Mouse (Mus musculus): ENCODE data around the gene Pth1r. TPM values are rescaled to one million over a fixed set of nuclear protein-coding genes. Genes with fewer than 3 reads are reported as not detected.
A peak's percentile ranks its signal among the peaks of the same experiment; 100 is the strongest.

The Pth1r gene
- polyA plus RNA-seq, 1 experiment from 2014 or later: 10.5 TPM

DNA sequence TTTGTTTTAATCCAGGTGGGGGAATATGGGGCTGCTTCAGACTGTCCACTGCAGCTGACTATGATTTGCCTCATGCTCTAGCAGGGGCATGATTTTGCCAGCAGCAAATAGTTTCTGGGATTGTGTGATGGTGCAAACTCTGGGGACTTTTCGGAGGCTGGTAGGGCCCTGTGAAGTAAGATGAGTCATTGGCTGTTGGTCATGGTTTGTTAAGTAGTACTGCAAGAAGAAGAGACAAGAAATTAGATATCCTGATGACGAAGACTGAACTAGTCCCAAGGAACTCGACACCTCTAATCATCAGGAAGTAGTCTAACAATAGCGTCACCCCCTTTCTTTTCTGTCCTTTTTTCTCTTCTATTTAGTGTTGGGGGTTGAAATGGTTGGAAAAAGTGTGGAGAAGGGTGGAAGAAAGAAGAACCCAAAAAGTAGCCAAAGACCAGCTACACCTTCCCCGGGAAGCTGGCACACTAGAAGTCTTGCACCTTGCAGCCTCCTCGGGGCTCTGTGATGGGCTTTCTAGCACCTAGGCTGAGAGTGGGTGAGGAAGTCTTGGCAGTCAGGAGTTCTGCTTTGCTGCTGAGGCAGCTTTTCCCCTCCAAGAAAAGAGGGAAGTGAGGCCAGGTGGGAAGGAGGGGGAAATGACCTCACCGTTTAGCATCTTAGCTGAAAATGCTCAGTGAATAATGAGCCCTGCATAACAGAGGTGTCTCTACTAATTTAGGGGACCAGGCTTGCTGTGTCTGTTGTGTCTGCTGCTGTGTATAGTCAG is 66.0 kb downstream of the Pth1r start:
- peaks cover 2% of the 10 kb centered on the region; the same call in 1 of the 2 replicates for H3K4me1 ChIP-seq (replicated peaks; ENCODE audit: control insufficient read depth, insufficient read depth)
- H3K27ac ChIP-seq (replicated peaks): no peak overlapping the region

DNA sequence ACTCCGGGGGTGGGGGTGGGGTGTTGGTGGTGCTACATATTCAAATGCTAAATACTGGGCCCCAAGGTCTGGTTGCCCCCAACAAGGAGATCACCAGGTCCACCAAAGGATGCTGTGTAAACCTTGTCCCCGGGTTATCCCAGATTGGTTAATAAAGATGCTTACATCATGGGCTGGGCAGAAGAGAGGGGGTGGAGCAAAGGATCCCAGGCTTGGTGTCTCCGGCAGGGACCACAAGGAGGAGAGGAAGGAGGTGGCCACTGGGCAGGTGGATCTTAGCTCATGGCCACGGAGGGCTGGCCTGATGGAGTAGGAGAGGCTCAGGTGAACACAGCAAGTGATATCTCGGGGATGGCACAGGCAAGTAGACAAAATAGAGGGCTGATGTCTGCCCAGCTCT is 68.1 kb downstream of the Pth1r start:
- Histone ChIP-seq H3K9me3 (ENCODE audit: control insufficient read depth, low read length) (no peaks in the 10 kb centered on the region), H3K27ac (replicated peaks) (no peak overlapping the region), H3K27me3 (ENCODE audit: control insufficient read depth, insufficient read depth, low read length) (no peaks in the 10 kb centered on the region), H3K36me3 (ENCODE audit: control insufficient read depth, insufficient read depth, low read length) (no peaks in the 10 kb centered on the region), H3K4me1 (replicated peaks; ENCODE audit: control insufficient read depth, insufficient read depth) (no peaks in the 10 kb centered on the region; the same call in 1 of the 2 replicates), H3K4me2 (replicated peaks; ENCODE audit: low read depth) (no peak overlapping the region), H3K4me3 (ENCODE audit: low read depth, low read length) (no peak overlapping the region), H3K9ac (ENCODE audit: low read length) (no peak overlapping the region)
- WGBS: 71% methylated on average over 5 of the region's 5 CpGs
- ATAC-seq (ENCODE audit: low FRiP score, low TSS enrichment): no peak
- no peak for DNase-seq (ENCODE audit: low spot score)
- TF ChIP-seq EP300 (optimal IDR thresholded peaks at IDR 0.05): no peak
- no peak for TF ChIP-seq CTCF (IDR thresholded peaks at IDR 0.05; ENCODE audit: low read depth)

More for the DNA sequence above, 66.0 kb downstream of the Pth1r start:
- Histone ChIP-seq H3K9ac (ENCODE audit: low read length) (no peak overlapping the region), H3K27me3 (ENCODE audit: control insufficient read depth, insufficient read depth, low read length) (no peaks in the 10 kb centered on the region), H3K4me2 (replicated peaks; ENCODE audit: low read depth) (no peak overlapping the region), H3K36me3 (ENCODE audit: control insufficient read depth, insufficient read depth, low read length) (no peaks in the 10 kb centered on the region), H3K4me3 (ENCODE audit: low read depth, low read length) (no peak overlapping the region), H3K9me3 (ENCODE audit: control insufficient read depth, low read length) (no peaks in the 10 kb centered on the region)
- DNase-seq (ENCODE audit: low spot score) (no peak), ATAC-seq (ENCODE audit: low FRiP score, low TSS enrichment) (no peak)
- TF ChIP-seq CTCF (IDR thresholded peaks at IDR 0.05; ENCODE audit: low read depth): no peak
- TF ChIP-seq EP300 (optimal IDR thresholded peaks at IDR 0.05): no peak
- 76% methylated on average over 7 of the region's 7 CpGs for WGBS

DNA sequence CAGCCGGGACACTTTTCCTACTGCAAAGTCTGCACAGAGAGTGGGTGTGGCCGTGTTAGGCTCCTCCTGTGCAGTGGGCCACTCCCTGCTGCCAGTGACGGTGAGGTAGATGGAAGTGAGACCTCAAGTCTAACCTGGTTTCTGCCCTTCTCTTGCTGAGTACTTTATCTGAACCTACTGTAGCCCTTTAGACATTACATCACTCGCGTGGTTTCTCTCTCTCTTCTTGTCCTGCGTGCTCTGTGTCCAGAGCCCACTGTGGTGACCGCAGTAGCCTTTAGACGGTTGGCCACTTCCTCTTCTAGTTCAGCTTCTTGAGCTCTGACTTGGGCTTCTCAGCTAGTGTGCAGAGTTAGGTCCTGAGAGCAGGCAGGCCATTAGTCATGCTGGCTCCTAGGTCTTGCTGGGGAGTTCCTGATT is 70.4 kb downstream of the Pth1r start:
- ATAC-seq (ENCODE audit: low FRiP score, low TSS enrichment): peak; percentile 74
- TF ChIP-seq CTCF (IDR thresholded peaks at IDR 0.05; ENCODE audit: low read depth) (no peak), EP300 (optimal IDR thresholded peaks at IDR 0.05) (no peak)
- no peak overlapping the region for H3K4me2 ChIP-seq (replicated peaks; ENCODE audit: low read depth)
- WGBS: 69% methylated on average over 8 of the region's 8 CpGs
- H3K27ac ChIP-seq (replicated peaks): peak overlapping the region; percentile 75
- peak; percentile 69 for DNase-seq (ENCODE audit: low spot score)
- H3K4me3 ChIP-seq (ENCODE audit: low read depth, low read length): no peak overlapping the region
- H3K4me1 ChIP-seq (replicated peaks; ENCODE audit: control insufficient read depth, insufficient read depth): 0 out of 2 replicates have a peak, but pooled peaks cover 5% of the 10 kb centered on the region
- no peaks in the 10 kb centered on the region for H3K27me3 ChIP-seq (ENCODE audit: control insufficient read depth, insufficient read depth, low read length)
- H3K36me3 ChIP-seq (ENCODE audit: control insufficient read depth, insufficient read depth, low read length): no peaks in the 10 kb centered on the region
- H3K9ac ChIP-seq (ENCODE audit: low read length): no peak overlapping the region
- H3K9me3 ChIP-seq (ENCODE audit: control insufficient read depth, low read length): no peaks in the 10 kb centered on the region

DNA sequence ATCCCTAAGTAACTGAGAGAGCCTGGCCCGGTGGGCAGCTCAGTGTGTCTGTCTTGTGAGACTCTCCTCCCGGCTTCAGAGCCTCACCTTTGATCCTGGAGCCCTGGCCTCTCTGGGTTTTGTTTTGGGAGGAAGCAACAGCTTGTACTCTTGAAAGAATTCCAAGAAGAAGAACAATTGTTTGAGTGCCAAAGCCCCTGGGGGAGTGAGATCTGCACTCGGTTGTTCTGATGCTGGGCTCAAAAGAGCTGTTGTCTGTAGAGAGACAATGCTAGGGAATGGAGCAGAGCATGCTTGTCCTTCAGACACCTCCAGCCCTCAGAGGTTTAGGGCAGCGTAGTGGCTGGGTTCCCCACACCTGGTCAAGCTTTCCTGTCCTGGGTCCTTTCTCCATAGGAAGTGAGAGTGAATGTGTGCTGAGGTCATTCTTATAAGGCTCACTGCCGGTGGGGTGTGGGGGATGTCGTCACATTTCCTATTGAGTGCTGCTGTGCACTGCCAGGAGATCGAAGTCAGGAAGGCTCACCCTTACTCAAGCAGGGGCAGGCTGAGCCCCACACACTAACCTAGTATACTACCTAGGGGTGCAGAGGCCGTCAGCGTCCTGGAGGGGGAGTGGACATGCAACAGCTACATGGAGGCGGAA is 73.7 kb downstream of the Pth1r start:
- WGBS: 55% methylated on average over 10 of the region's 10 CpGs
- ATAC-seq (ENCODE audit: low FRiP score, low TSS enrichment) (no peak), DNase-seq (ENCODE audit: low spot score) (no peak)
- Histone ChIP-seq H3K9ac (ENCODE audit: low read length) (0 out of 2 replicates have a peak overlapping the region, but pooled peaks have one; percentile 0), H3K27ac (replicated peaks) (no peak overlapping the region), H3K27me3 (ENCODE audit: control insufficient read depth, insufficient read depth, low read length) (no peaks in the 10 kb centered on the region), H3K4me1 (replicated peaks; ENCODE audit: control insufficient read depth, insufficient read depth) (peaks cover 5% of the 10 kb centered on the region; the same call in 1 of the 2 replicates), H3K4me3 (ENCODE audit: low read depth, low read length) (no peak overlapping the region), H3K36me3 (ENCODE audit: control insufficient read depth, insufficient read depth, low read length) (no peaks in the 10 kb centered on the region), H3K9me3 (ENCODE audit: control insufficient read depth, low read length) (no peaks in the 10 kb centered on the region), H3K4me2 (replicated peaks; ENCODE audit: low read depth) (no peak overlapping the region)
- TF ChIP-seq CTCF (IDR thresholded peaks at IDR 0.05; ENCODE audit: low read depth) (no peak), EP300 (optimal IDR thresholded peaks at IDR 0.05) (no peak)

DNA sequence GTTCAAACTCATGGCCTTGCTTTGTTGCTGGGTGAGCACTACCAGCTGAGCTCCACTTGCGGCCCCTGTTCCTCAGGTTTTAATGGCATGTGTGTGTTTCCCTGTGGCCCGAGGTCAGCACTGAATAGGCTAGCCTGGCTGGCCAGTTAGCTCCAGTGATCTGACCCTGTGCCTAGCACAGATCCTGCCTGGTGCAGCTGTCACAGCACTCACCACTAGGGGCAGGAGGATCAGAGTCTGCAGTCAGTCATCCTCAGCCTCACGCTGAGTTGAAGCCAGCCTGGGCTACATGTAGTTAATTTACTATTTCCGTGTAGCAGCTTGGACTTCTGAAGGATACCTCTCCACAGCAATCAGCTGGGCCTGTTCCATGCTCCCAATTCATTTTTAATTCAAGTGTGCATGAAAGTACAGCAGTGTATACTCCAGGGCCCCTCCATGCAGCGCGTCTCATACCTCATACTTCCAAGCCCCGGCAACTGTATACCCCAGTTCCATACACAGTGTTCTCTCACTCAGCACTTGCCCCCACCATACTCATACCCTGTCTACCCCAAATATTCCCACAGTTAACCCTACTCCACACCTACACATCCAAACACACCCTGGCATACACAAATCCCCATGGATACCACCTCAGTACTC is 74.4 kb downstream of the Pth1r start:
- H3K36me3 ChIP-seq (ENCODE audit: control insufficient read depth, insufficient read depth, low read length): no peaks in the 10 kb centered on the region
- no peaks in the 10 kb centered on the region for H3K27me3 ChIP-seq (ENCODE audit: control insufficient read depth, insufficient read depth, low read length)
- H3K9me3 ChIP-seq (ENCODE audit: control insufficient read depth, low read length): no peaks in the 10 kb centered on the region
- H3K4me3 ChIP-seq (ENCODE audit: low read depth, low read length): no peak overlapping the region
- H3K4me1 ChIP-seq (replicated peaks; ENCODE audit: control insufficient read depth, insufficient read depth): peaks cover 5% of the 10 kb centered on the region; the same call in 1 of the 2 replicates
- TF ChIP-seq CTCF (IDR thresholded peaks at IDR 0.05; ENCODE audit: low read depth): peak; percentile 74
- TF ChIP-seq EP300 (optimal IDR thresholded peaks at IDR 0.05): no peak
- H3K9ac ChIP-seq (ENCODE audit: low read length): no peak overlapping the region
- peak; percentile 43; the same call in 1 of the 2 replicates for ATAC-seq (ENCODE audit: low FRiP score, low TSS enrichment)
- peak; percentile 60 for DNase-seq (ENCODE audit: low spot score)
- no peak overlapping the region for H3K4me2 ChIP-seq (replicated peaks; ENCODE audit: low read depth)
- H3K27ac ChIP-seq (replicated peaks): no peak overlapping the region
- 69% methylated on average over 7 of the region's 7 CpGs for WGBS

Other genes starting within 250 kb of the Pth1r start
- gene Setd2, start 214.5 kb downstream of the Pth1r start, polyA plus RNA-seq (2015; fragmentation: Nextera tagmentation; extraction: Ambion mirVana): 13.1 and 14.0 TPM in 2 replicates
- gene Nradd, start 122.7 kb downstream of the Pth1r start, polyA plus RNA-seq (2015; fragmentation: Nextera tagmentation; extraction: Ambion mirVana): 14.5 and 15.9 TPM in 2 replicates
- gene Nbeal2, start 93.0 kb downstream of the Pth1r start, polyA plus RNA-seq (2015; fragmentation: Nextera tagmentation; extraction: Ambion mirVana): 5.7 and 6.2 TPM in 2 replicates
- 139 and 144 TPM in 2 replicates for gene Ccdc12, start 90.6 kb downstream of the Pth1r start, polyA plus RNA-seq (2015; fragmentation: Nextera tagmentation; extraction: Ambion mirVana)
- gene Myl3, start 5.3 kb downstream of the Pth1r start, polyA plus RNA-seq (2015; fragmentation: Nextera tagmentation; extraction: Ambion mirVana): 0.11 and 0.27 TPM in 2 replicates
- gene Prss42, start 51.0 kb upstream of the Pth1r start, polyA plus RNA-seq (2015; fragmentation: Nextera tagmentation; extraction: Ambion mirVana): not detected in 2 replicates
- not detected in 2 replicates for gene Prss44, start 66.8 kb upstream of the Pth1r start, polyA plus RNA-seq (2015; fragmentation: Nextera tagmentation; extraction: Ambion mirVana)
- 0.04 TPM in 1 of 2 replicates, not detected in the other for gene Prss43, start 79.5 kb upstream of the Pth1r start, polyA plus RNA-seq (2015; fragmentation: Nextera tagmentation; extraction: Ambion mirVana)
- gene Prss45, start 87.4 kb upstream of the Pth1r start, polyA plus RNA-seq (2015; fragmentation: Nextera tagmentation; extraction: Ambion mirVana): not detected in 2 replicates
- not detected in 2 replicates for gene Prss46, start 97.4 kb upstream of the Pth1r start, polyA plus RNA-seq (2015; fragmentation: Nextera tagmentation; extraction: Ambion mirVana)
- 0.10 and 0.18 TPM in 2 replicates for gene Prss50, start 110.8 kb upstream of the Pth1r start, polyA plus RNA-seq (2015; fragmentation: Nextera tagmentation; extraction: Ambion mirVana)
- 5.5 and 6.1 TPM in 2 replicates for gene Als2cl, start 132.7 kb upstream of the Pth1r start, polyA plus RNA-seq (2015; fragmentation: Nextera tagmentation; extraction: Ambion mirVana)
- 1.5 and 1.6 TPM in 2 replicates for gene Tmie, start 133.0 kb upstream of the Pth1r start, polyA plus RNA-seq (2015; fragmentation: Nextera tagmentation; extraction: Ambion mirVana)
- gene Fam240a, start 169.7 kb upstream of the Pth1r start, polyA plus RNA-seq (2015; fragmentation: Nextera tagmentation; extraction: Ambion mirVana): not detected in 2 replicates
- 0.07 TPM in 1 of 2 replicates, not detected in the other for gene Tdgf1, start 199.0 kb upstream of the Pth1r start, polyA plus RNA-seq (2015; fragmentation: Nextera tagmentation; extraction: Ambion mirVana)
- gene Lrrc2, start 204.4 kb upstream of the Pth1r start, polyA plus RNA-seq (2015; fragmentation: Nextera tagmentation; extraction: Ambion mirVana): 0.07 and 0.08 TPM in 2 replicates
- gene Rtp3, start 243.4 kb upstream of the Pth1r start, polyA plus RNA-seq (2015; fragmentation: Nextera tagmentation; extraction: Ambion mirVana): 0.11 TPM in 1 of 2 replicates, not detected in the other

All from stomach, postnatal 0 days (tissue).